Mouse (Mus musculus) neural tube, embryonic 11.5 days (tissue): ENCODE results near the gene Gale. TPM values are rescaled to one million over a fixed set of nuclear protein-coding genes. Genes with fewer than 3 reads are reported as not detected.

Experiments
- ATAC-seq: fragments of 200-750 bp; cut with Nextera tagmentation; 2 replicates; pipeline ENCODE4 v1.8.0; 2017; ENCODE audit warnings: moderate number of reproducible peaks, mild to moderate bottlenecking, moderate TSS enrichment, moderate library complexity; ENCODE audit not compliant: insufficient read depth, low FRiP score, low TSS enrichment
- DNase-seq: peaks from one replicate; pipeline ENCODE4 v3.0.0-alpha.2; 2015; ENCODE audit warnings: low spot score
- H3K27ac ChIP-seq: fragments of 300-500 bp; sonication (generic); 2 replicates; pipeline ENCODE4 v1.5.1; 2014; ENCODE audit warnings: low read depth, mild to moderate bottlenecking, low read length
- H3K27me3 ChIP-seq: fragments of 300-500 bp; sonication (generic); 2 replicates; pipeline ENCODE4 v1.6.1; 2014; ENCODE audit warnings: mild to moderate bottlenecking, low read length, mixed read lengths; ENCODE audit not compliant: control insufficient read depth, insufficient read depth
- H3K36me3 ChIP-seq: fragments of 300-500 bp; sonication (generic); 2 replicates; pipeline ENCODE4 v1.6.1; 2014; ENCODE audit warnings: mild to moderate bottlenecking, low read length, moderate library complexity, mixed read lengths; ENCODE audit not compliant: control insufficient read depth, insufficient read depth
- H3K4me1 ChIP-seq: fragments of 300-500 bp; sonication (generic); 2 replicates; pipeline ENCODE4 v1.6.1; 2014; ENCODE audit warnings: low read length, mixed read lengths; ENCODE audit not compliant: control insufficient read depth, insufficient read depth
- H3K4me2 ChIP-seq: fragments of 300-500 bp; sonication (generic); 2 replicates; pipeline ENCODE4 v1.6.1; 2014; ENCODE audit warnings: low read depth, mild to moderate bottlenecking, moderate library complexity
- H3K4me3 ChIP-seq: fragments of 300-500 bp; sonication (generic); 2 replicates; pipeline ENCODE4 v1.5.1; 2014; ENCODE audit warnings: low read depth, low read length
- H3K9ac ChIP-seq: fragments of 300-500 bp; sonication (generic); 2 replicates; pipeline ENCODE4 v1.6.1; 2014; ENCODE audit warnings: mild to moderate bottlenecking, low read length
- H3K9me3 ChIP-seq: fragments of 300-500 bp; sonication (generic); 2 replicates; pipeline ENCODE4 v1.6.1; 2016; ENCODE audit warnings: low read length; ENCODE audit not compliant: control insufficient read depth
- WGBS: fragments of 180-500 bp; shearing (Covaris S2); extraction: QIAGEN DNeasy Blood & Tissue Kit; methylation state at CpG from one replicate; pipeline ENCODE4 v1.1.7; 2014; 5-methylcytosine and 5-hydroxymethylcytosine counted together
- polyA plus RNA-seq: library from polyadenylated mRNA; unstranded; fragments of >200 nt; fragmentation: Nextera tagmentation; extraction: Ambion mirVana; gene quantifications from 2 replicates; pipeline ENCODE4 v1.2.1, GENCODE M21; 2014

Gene Gale
- polyA plus RNA-seq, 1 experiment from 2014 or later, result 36.4 TPM

GRCm38 (mm10) chr4:135958354-135958753 is 5.2 kb upstream of the Gale start:
- Histone ChIP-seq H3K9ac (no peak overlapping the region), H3K4me1 (no peaks in the 10 kb centered on the region), H3K4me2 (no peak overlapping the region), H3K27me3 (no peaks in the 10 kb centered on the region), H3K27ac (no peak overlapping the region), H3K36me3 (no peaks in the 10 kb centered on the region; the same call in 1 of the 2 replicates), H3K4me3 (no peak overlapping the region), H3K9me3 (no peaks in the 10 kb centered on the region)
- DNase-seq, result no peak
- ATAC-seq, result no peak
- WGBS, result 70% methylated on average over 8 of the region's 8 CpGs

GRCm38 (mm10) chr4:135960717-135961116 is 2.8 kb upstream of the Gale start:
- Histone ChIP-seq H3K27ac (no peak overlapping the region), H3K9me3 (no peaks in the 10 kb centered on the region), H3K9ac (no peak overlapping the region; the same call in 1 of the 2 replicates), H3K27me3 (no peaks in the 10 kb centered on the region), H3K4me2 (no peak overlapping the region), H3K4me3 (no peak overlapping the region), H3K4me1 (peaks cover 8% of the 10 kb centered on the region), H3K36me3 (no peaks in the 10 kb centered on the region; the same call in 1 of the 2 replicates)
- ATAC-seq, result no peak
- peak; percentile 87 for DNase-seq
- WGBS, result 20% methylated on average over 5 of the region's 5 CpGs

- Histone ChIP-seq H3K36me3 (peaks cover 3% of the 10 kb centered on the region; the same call in 1 of the 2 replicates), H3K9ac (no peak overlapping the region), H3K4me2 (no peak overlapping the region), H3K27ac (no peak overlapping the region), H3K4me1 (peaks cover 8% of the 10 kb centered on the region), H3K27me3 (no peaks in the 10 kb centered on the region), H3K9me3 (no peaks in the 10 kb centered on the region), H3K4me3 (no peak overlapping the region)
- ATAC-seq, result no peak
- DNase-seq, result no peak
- 92% methylated on average over 5 of the region's 5 CpGs for WGBS
Measured at GRCm38 (mm10) chr4:135961709-135962108, 1.8 kb upstream of the Gale start.

- WGBS, result 88% methylated on average over 7 of the region's 7 CpGs
- ATAC-seq, result no peak
- no peak overlapping the region for H3K4me2 ChIP-seq
- H3K36me3 ChIP-seq, result peaks cover 6% of the 10 kb centered on the region
- no peaks in the 10 kb centered on the region for H3K9me3 ChIP-seq
- DNase-seq, result no peak
- H3K4me3 ChIP-seq, result no peak overlapping the region
- no peaks in the 10 kb centered on the region for H3K27me3 ChIP-seq
- H3K4me1 ChIP-seq, result peaks cover 8% of the 10 kb centered on the region
- H3K27ac ChIP-seq, result no peak overlapping the region
- no peak overlapping the region for H3K9ac ChIP-seq
Measured at GRCm38 (mm10) chr4:135962198-135962597, 1.3 kb upstream of the Gale start.

- Histone ChIP-seq H3K4me3 (peak overlapping the region; percentile 70), H3K27me3 (no peaks in the 10 kb centered on the region), H3K9ac (peak overlapping the region; percentile 83), H3K9me3 (no peaks in the 10 kb centered on the region), H3K4me1 (peaks cover 8% of the 10 kb centered on the region), H3K27ac (peak overlapping the region; percentile 56), H3K36me3 (peaks cover 12% of the 10 kb centered on the region), H3K4me2 (peak overlapping the region; percentile 93)
- 5% methylated on average over 15 of the region's 15 CpGs for WGBS
- ATAC-seq (0 out of 2 replicates have a peak, but pooled peaks have one; percentile 8), DNase-seq (no peak)
Measured at GRCm38 (mm10) chr4:135962946-135963345, 581 bp upstream of the Gale start.

- Histone ChIP-seq H3K9ac (peak overlapping the region; percentile 83), H3K4me1 (peaks cover 8% of the 10 kb centered on the region), H3K27ac (no peak overlapping the region), H3K9me3 (no peaks in the 10 kb centered on the region), H3K27me3 (no peaks in the 10 kb centered on the region), H3K4me2 (peak overlapping the region; percentile 93), H3K36me3 (peaks cover 23% of the 10 kb centered on the region), H3K4me3 (peak overlapping the region; percentile 70)
- no peak for ATAC-seq
- WGBS, result 5% methylated on average over 12 of the region's 12 CpGs
- DNase-seq, result no peak
Measured at GRCm38 (mm10) chr4:135964426-135964825, 899 bp downstream of the Gale start.

GRCm38 (mm10) chr4:135965113-135965512 is 1.6 kb downstream of the Gale start:
- DNase-seq, result no peak
- Histone ChIP-seq H3K4me2 (no peak overlapping the region), H3K4me3 (no peak overlapping the region), H3K27ac (no peak overlapping the region), H3K27me3 (no peaks in the 10 kb centered on the region), H3K36me3 (peaks cover 28% of the 10 kb centered on the region), H3K4me1 (peaks cover 8% of the 10 kb centered on the region), H3K9ac (no peak overlapping the region), H3K9me3 (no peaks in the 10 kb centered on the region)
- ATAC-seq, result no peak
- WGBS, result 86% methylated on average over 9 of the region's 9 CpGs

GRCm38 (mm10) chr4:135966283-135966682 is 2.8 kb downstream of the Gale start:
- Histone ChIP-seq H3K27me3 (no peaks in the 10 kb centered on the region), H3K36me3 (peaks cover 31% of the 10 kb centered on the region), H3K27ac (no peak overlapping the region), H3K4me2 (no peak overlapping the region), H3K9ac (no peak overlapping the region), H3K9me3 (no peaks in the 10 kb centered on the region), H3K4me3 (no peak overlapping the region), H3K4me1 (peaks cover 11% of the 10 kb centered on the region)
- ATAC-seq (no peak), DNase-seq (no peak)
- 92% methylated on average over 16 of the region's 16 CpGs for WGBS

GRCm38 (mm10) chr4:135967086-135967760 is 3.7 kb downstream of the Gale start:
- no peak overlapping the region for H3K27ac ChIP-seq
- ATAC-seq, result no peak
- peaks cover 31% of the 10 kb centered on the region for H3K36me3 ChIP-seq

More at GRCm38 (mm10) chr4:135967086-135967760, 3.7 kb downstream of the Gale start:
- 89% methylated on average over 18 of the region's 18 CpGs for WGBS
- no peaks in the 10 kb centered on the region for H3K9me3 ChIP-seq
- H3K27me3 ChIP-seq, result no peaks in the 10 kb centered on the region
- DNase-seq, result no peak
- H3K9ac ChIP-seq, result no peak overlapping the region
- peaks cover 16% of the 10 kb centered on the region for H3K4me1 ChIP-seq
- H3K4me2 ChIP-seq, result no peak overlapping the region
- H3K4me3 ChIP-seq, result no peak overlapping the region
